In genomic region chr7:111082043-111082821, GRCm38 (mm10) we compare ENCODE assay signal across 8 mouse cellular contexts. TPM values are rescaled to one million over a fixed set of nuclear protein-coding genes. Genes with fewer than 3 reads are reported as not detected.
DNase-seq lines count a peak whose midpoint lies in the region; ATAC-seq and TF ChIP-seq lines count a peak whose summit lies in the region.

No protein-coding gene starts in this region.

- TF ChIP-seq CTCF in thymus, adult 2 months (IDR thresholded peaks at IDR 0.05; ENCODE audit: borderline replicate concordance, control insufficient read depth, extremely low read depth, insufficient read depth, low read length, poor library complexity), result no peak

- TF ChIP-seq POLR2A in thymus, adult 2 months (IDR thresholded peaks at IDR 0.05; ENCODE audit: control insufficient read depth, extremely low read depth, insufficient read depth, low read length, poor library complexity), result 0 out of 2 replicates have a peak, but pooled peaks have one; percentile 39

- no peaks in the 10 kb centered on the region for H3K27me3 ChIP-seq in hindbrain, embryonic 10.5 days (ENCODE audit: insufficient read depth, poor library complexity, severe bottlenecking)
- H3K27me3 ChIP-seq in lung, embryonic 16.5 days (ENCODE audit: control insufficient read depth, insufficient read depth, low read depth, low read length), result no peaks in the 10 kb centered on the region
- no peaks in the 10 kb centered on the region for H3K27me3 ChIP-seq in thymus, adult 2 months (ENCODE audit: control insufficient read depth, insufficient read depth, low read length)

- WGBS in hindbrain, embryonic 10.5 days, result under 1% methylated on average over 83 of the region's 83 CpGs
- under 1% methylated on average over 83 of the region's 83 CpGs for WGBS in lung, embryonic 16.5 days
- under 1% methylated on average over 83 of the region's 83 CpGs for WGBS in thymus, adult 2 months

- peak; percentile 84 for DNase-seq in MN1 (ENCODE audit: low spot score)
- peak; percentile 88 for DNase-seq in cerebellum, adult 9-10 months
- peak; percentile 58 to 79 for DNase-seq in frontal cortex, adult 2 months (ENCODE audit: extremely low spot score in 1 of 2, low spot score in 1 of 2)
- DNase-seq in hindbrain, embryonic 10.5 days (ENCODE audit: low spot score), result peak; percentile 66
- peak; percentile 88 for DNase-seq in layer of hippocampus, adult 9-11 months
- DNase-seq in ovary, adult 18-20 months (ENCODE audit: low spot score), result peak; percentile 68
- peak; percentile 86 for DNase-seq in thymus, adult 2 months

- H3K27ac ChIP-seq in hindbrain, embryonic 10.5 days, result peak overlapping the region; percentile 100
- H3K27ac ChIP-seq in lung, embryonic 16.5 days (ENCODE audit: low read length), result peak overlapping the region; percentile 99
- peak overlapping the region; percentile 96 for H3K27ac ChIP-seq in thymus, adult 2 months (ENCODE audit: control insufficient read depth, insufficient read depth, low read length)

- peak; percentile 72 for ATAC-seq in lung, embryonic 16.5 days (ENCODE audit: low read depth)

- H3K36me3 ChIP-seq in hindbrain, embryonic 10.5 days, result peaks cover 45% of the 10 kb centered on the region
- peaks cover 36% of the 10 kb centered on the region for H3K36me3 ChIP-seq in lung, embryonic 16.5 days (ENCODE audit: control insufficient read depth, insufficient read depth, low read length)
- peaks cover 43% of the 10 kb centered on the region for H3K36me3 ChIP-seq in thymus, adult 2 months (ENCODE audit: control insufficient read depth, insufficient read depth, low read length)

- H3K9me3 ChIP-seq in hindbrain, embryonic 10.5 days, result no peaks in the 10 kb centered on the region
- no peaks in the 10 kb centered on the region for H3K9me3 ChIP-seq in lung, embryonic 16.5 days (ENCODE audit: control insufficient read depth, low read length)

- H3K4me2 ChIP-seq in lung, embryonic 16.5 days (ENCODE audit: low read depth, low read length), result peak overlapping the region; percentile 80; the same call in 1 of the 2 replicates

- peak overlapping the region; percentile 100 for H3K4me3 ChIP-seq in hindbrain, embryonic 10.5 days
- peak overlapping the region; percentile 98 for H3K4me3 ChIP-seq in lung, embryonic 16.5 days (ENCODE audit: low read length)
- H3K4me3 ChIP-seq in thymus, adult 2 months (ENCODE audit: control insufficient read depth, insufficient read depth, low read length), result peak overlapping the region; percentile 96

- peaks cover 29% of the 10 kb centered on the region for H3K4me1 ChIP-seq in hindbrain, embryonic 10.5 days (replicated peaks)
- H3K4me1 ChIP-seq in lung, embryonic 16.5 days (replicated peaks; ENCODE audit: control insufficient read depth, insufficient read depth, low read length), result peaks cover 20% of the 10 kb centered on the region
- H3K4me1 ChIP-seq in thymus, adult 2 months (replicated peaks; ENCODE audit: control insufficient read depth, insufficient read depth, low read length), result peaks cover 3% of the 10 kb centered on the region

- peak overlapping the region; percentile 100 for H3K9ac ChIP-seq in lung, embryonic 16.5 days (ENCODE audit: low read length)

RNA-seq across cellular contexts. Expression of gene Eif4g2, which starts 0.6 kb away (rescaled TPM):
- polyA plus RNA-seq in frontal cortex, adult 2 months (2012; rRNA removed), result 272 and 330 TPM in 2 replicates
- 1,372 and 1,373 TPM in 2 replicates for polyA plus RNA-seq in hindbrain, embryonic 10.5 days (2016; fragmentation: Nextera tagmentation; extraction: Ambion mirVana)
- 754 and 831 TPM in 2 replicates for polyA plus RNA-seq in lung, embryonic 16.5 days (2015; fragmentation: Nextera tagmentation; extraction: Ambion mirVana)
- polyA plus RNA-seq in thymus, adult 2 months (2012; rRNA removed), result 128 and 152 TPM in 2 replicates

RNA-seq across cellular contexts. Expression of gene Ctr9, which starts 53.5 kb away (rescaled TPM):
- polyA plus RNA-seq in frontal cortex, adult 2 months (2012; rRNA removed), result 30.4 and 35.5 TPM in 2 replicates
- 71.1 and 77.3 TPM in 2 replicates for polyA plus RNA-seq in hindbrain, embryonic 10.5 days (2016; fragmentation: Nextera tagmentation; extraction: Ambion mirVana)
- 59.6 and 62.9 TPM in 2 replicates for polyA plus RNA-seq in lung, embryonic 16.5 days (2015; fragmentation: Nextera tagmentation; extraction: Ambion mirVana)
- polyA plus RNA-seq in thymus, adult 2 months (2012; rRNA removed), result 16.2 and 16.7 TPM in 2 replicates

Comparison
In these comparisons a context has a peak if more than half of its experiments do, and no peak if none do; other contexts are left out.
1. Peak in every context shown above with its lines: DNase-seq, ATAC-seq, H3K4me3 ChIP-seq and H3K27ac ChIP-seq.